Mouse (Mus musculus): Measurements from ENCODE around the gene Msh2.
"Not testable (repeated sequence)": the region's sequence is repeated elsewhere in the genome, so short reads cannot be mapped to it uniquely, and the experiment has no call there.

Msh2 gene

GRCm38 (mm10) chr17:87671890-87672660 is at the start of gene Msh2:
Gene Msh2, plus strand, starts transcription at chr17:87672330.
- peak; percentile 100 for ATAC-seq (ENCODE audit: insufficient number of reproducible peaks, low FRiP score, low TSS enrichment)

GRCm38 (mm10) chr17:87625510-87626086 is 46.5 kb upstream of the Msh2 start:
- no peak for ATAC-seq (ENCODE audit: insufficient number of reproducible peaks, low FRiP score, low TSS enrichment)

GRCm38 (mm10) chr17:87628144-87628543 is 44.0 kb upstream of the Msh2 start:
- no peak for ATAC-seq (ENCODE audit: insufficient number of reproducible peaks, low FRiP score, low TSS enrichment)

GRCm38 (mm10) chr17:87628706-87629105 is 43.4 kb upstream of the Msh2 start:
- ATAC-seq (ENCODE audit: insufficient number of reproducible peaks, low FRiP score, low TSS enrichment): no peak

GRCm38 (mm10) chr17:87637056-87637389 is 35.1 kb upstream of the Msh2 start:
- no peak for ATAC-seq (ENCODE audit: insufficient number of reproducible peaks, low FRiP score, low TSS enrichment)

GRCm38 (mm10) chr17:87639242-87639641 is 32.9 kb upstream of the Msh2 start:
- no peak for ATAC-seq (ENCODE audit: insufficient number of reproducible peaks, low FRiP score, low TSS enrichment)

- ATAC-seq (ENCODE audit: insufficient number of reproducible peaks, low FRiP score, low TSS enrichment): no peak
Observed at GRCm38 (mm10) chr17:87640272-87640671, 31.9 kb upstream of the Msh2 start.

GRCm38 (mm10) chr17:87641006-87641405 is 31.1 kb upstream of the Msh2 start:
- ATAC-seq (ENCODE audit: insufficient number of reproducible peaks, low FRiP score, low TSS enrichment): no peak

- no peak for ATAC-seq (ENCODE audit: insufficient number of reproducible peaks, low FRiP score, low TSS enrichment)
Observed at GRCm38 (mm10) chr17:87642744-87643143, 29.4 kb upstream of the Msh2 start.

- not testable (repeated sequence) for ATAC-seq (ENCODE audit: insufficient number of reproducible peaks, low FRiP score, low TSS enrichment)
Observed at GRCm38 (mm10) chr17:87655616-87656015, 16.5 kb upstream of the Msh2 start.

- ATAC-seq (ENCODE audit: insufficient number of reproducible peaks, low FRiP score, low TSS enrichment): not testable (repeated sequence)
Observed at GRCm38 (mm10) chr17:87661958-87662573, 10.1 kb upstream of the Msh2 start.

GRCm38 (mm10) chr17:87664238-87664637 is 7.9 kb upstream of the Msh2 start:
- no peak for ATAC-seq (ENCODE audit: insufficient number of reproducible peaks, low FRiP score, low TSS enrichment)

- peak; percentile 31 for ATAC-seq (ENCODE audit: insufficient number of reproducible peaks, low FRiP score, low TSS enrichment)
Observed at GRCm38 (mm10) chr17:87665066-87665822, 6.9 kb upstream of the Msh2 start.

- ATAC-seq (ENCODE audit: insufficient number of reproducible peaks, low FRiP score, low TSS enrichment): peak; percentile 41; the same call in 1 of the 2 replicates
Observed at GRCm38 (mm10) chr17:87672677-87673286, 652 bp downstream of the Msh2 start.

GRCm38 (mm10) chr17:87676916-87677474 is 4.9 kb downstream of the Msh2 start:
- ATAC-seq (ENCODE audit: insufficient number of reproducible peaks, low FRiP score, low TSS enrichment): not testable (repeated sequence)

- no peak for ATAC-seq (ENCODE audit: insufficient number of reproducible peaks, low FRiP score, low TSS enrichment)
Observed at GRCm38 (mm10) chr17:87677656-87678055, 5.5 kb downstream of the Msh2 start.

GRCm38 (mm10) chr17:87689217-87689616 is 17.1 kb downstream of the Msh2 start:
- no peak for ATAC-seq (ENCODE audit: insufficient number of reproducible peaks, low FRiP score, low TSS enrichment)

- ATAC-seq (ENCODE audit: insufficient number of reproducible peaks, low FRiP score, low TSS enrichment): no peak; the same call in 1 of the 2 replicates
Observed at GRCm38 (mm10) chr17:87691958-87692357, 19.8 kb downstream of the Msh2 start.

GRCm38 (mm10) chr17:87695874-87696465 is 23.8 kb downstream of the Msh2 start:
- no peak for ATAC-seq (ENCODE audit: insufficient number of reproducible peaks, low FRiP score, low TSS enrichment)

GRCm38 (mm10) chr17:87696814-87697213 is 24.7 kb downstream of the Msh2 start:
- no peak for ATAC-seq (ENCODE audit: insufficient number of reproducible peaks, low FRiP score, low TSS enrichment)

Measured in cerebellum, adult (tissue).